Mouse (Mus musculus) liver, postnatal 0 days (tissue): ENCODE results near the gene A2ml1. TPM values are rescaled to one million over a fixed set of nuclear protein-coding genes. Genes with fewer than 3 reads are reported as not detected.

Experiments
- ATAC-seq: fragments of 200-750 bp; cut with Nextera tagmentation; 2 replicates; pipeline ENCODE4 v1.8.0; 2017; ENCODE audit warnings: mild to moderate bottlenecking, moderate library complexity
- DNase-seq: peaks from one replicate; pipeline ENCODE4 v3.0.0-alpha.2; 2016
- H3K27ac ChIP-seq: fragments of 300-500 bp; sonication (generic); 2 replicates; pipeline ENCODE4 v1.5.1; 2014; ENCODE audit warnings: antibody characterized with exemption, moderate library complexity, mild to moderate bottlenecking, low read depth
- H3K27me3 ChIP-seq: fragments of 300-500 bp; sonication (generic); 2 replicates; pipeline ENCODE4 v1.6.1; 2014; ENCODE audit warnings: low read length, control low read depth, mixed read lengths; ENCODE audit not compliant: insufficient read depth
- H3K36me3 ChIP-seq: fragments of 300-500 bp; sonication (generic); replicated peaks from 2 replicates; pipeline ENCODE4 v1.6.1; 2014; ENCODE audit warnings: mild to moderate bottlenecking, control low read depth, low read length, moderate library complexity, mixed read lengths; ENCODE audit not compliant: insufficient read depth
- H3K4me1 ChIP-seq: fragments of 300-500 bp; sonication (generic); 2 replicates; pipeline ENCODE4 v1.6.1; 2014; ENCODE audit warnings: antibody characterized with exemption, mild to moderate bottlenecking, control low read depth; ENCODE audit not compliant: insufficient read depth
- H3K4me2 ChIP-seq: fragments of 300-500 bp; sonication (generic); 2 replicates; pipeline ENCODE4 v1.6.1; 2014; ENCODE audit warnings: low read depth, mild to moderate bottlenecking, low read length, moderate library complexity, mixed read lengths
- H3K4me3 ChIP-seq: fragments of 300-500 bp; sonication (generic); 2 replicates; pipeline ENCODE4 v1.5.1; 2014; ENCODE audit warnings: low read depth, low read length
- H3K9ac ChIP-seq: fragments of 300-500 bp; sonication (generic); replicated peaks from 2 replicates; pipeline ENCODE4 v1.6.1; 2014; ENCODE audit warnings: mild to moderate bottlenecking, moderate library complexity
- H3K9me3 ChIP-seq: fragments of 300-500 bp; sonication (generic); 2 replicates; pipeline ENCODE4 v1.6.1; 2016; ENCODE audit warnings: mild to moderate bottlenecking, control low read depth, low read length, mixed read lengths
- CTCF ChIP-seq: sonication (generic); IDR thresholded peaks from 2 replicates; pipeline ENCODE4 v1.5.1; 2016; ENCODE audit warnings: antibody characterized with exemption, low read depth
- EP300 ChIP-seq: IDR thresholded peaks from 2 replicates; pipeline ENCODE4 v1.6.1; 2016; ENCODE audit warnings: antibody characterized with exemption, low read depth, mild to moderate bottlenecking
- WGBS: fragments of 180-500 bp; shearing (Covaris S2); extraction: QIAGEN DNeasy Blood & Tissue Kit; methylation state at CpG from one replicate; pipeline ENCODE4 v1.1.7; 2014; ENCODE audit not compliant: insufficient replicate concordance; 5-methylcytosine and 5-hydroxymethylcytosine counted together
- polyA plus RNA-seq: library from polyadenylated mRNA; unstranded; fragments of >200 nt; fragmentation: Nextera tagmentation; extraction: Ambion mirVana; gene quantifications from 2 replicates; pipeline ENCODE4 v1.2.1, GENCODE M21; 2015

A2ml1 gene
- polyA plus RNA-seq, 1 experiment from 2014 or later, result 29.7 TPM

DNA sequence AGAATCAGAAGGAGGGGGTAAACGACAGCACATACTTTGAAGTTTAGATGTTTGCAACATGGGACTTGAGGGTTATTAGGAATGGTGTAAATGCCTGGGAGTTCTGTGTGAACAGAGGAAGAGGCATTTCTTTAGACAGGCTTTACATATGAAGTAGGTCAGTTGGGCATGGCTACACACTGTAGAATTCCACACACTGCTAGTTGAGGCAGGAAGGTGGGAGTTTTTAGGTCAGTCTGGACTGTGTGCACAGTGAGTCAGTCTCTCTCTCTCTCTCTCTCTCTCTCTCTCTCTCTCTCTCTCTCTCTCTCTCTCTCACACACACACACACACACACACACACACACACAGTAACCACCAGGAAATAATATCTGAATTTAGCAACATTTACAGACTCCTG, 86.1 kb downstream of the A2ml1 start:
- TF ChIP-seq EP300 (no peak), CTCF (no peak)
- Histone ChIP-seq H3K27ac (no peak overlapping the region; the same call in 1 of the 2 replicates), H3K4me3 (no peak overlapping the region), H3K36me3 (peaks cover 29% of the 10 kb centered on the region), H3K9ac (no peak overlapping the region), H3K27me3 (no peaks in the 10 kb centered on the region), H3K4me1 (no peaks in the 10 kb centered on the region), H3K4me2 (no peak overlapping the region), H3K9me3 (no peaks in the 10 kb centered on the region)
- ATAC-seq (peak; percentile 41; the same call in 1 of the 2 replicates), DNase-seq (no peak)
- 79% methylated on average over 1 of the region's 1 CpGs for WGBS

DNA sequence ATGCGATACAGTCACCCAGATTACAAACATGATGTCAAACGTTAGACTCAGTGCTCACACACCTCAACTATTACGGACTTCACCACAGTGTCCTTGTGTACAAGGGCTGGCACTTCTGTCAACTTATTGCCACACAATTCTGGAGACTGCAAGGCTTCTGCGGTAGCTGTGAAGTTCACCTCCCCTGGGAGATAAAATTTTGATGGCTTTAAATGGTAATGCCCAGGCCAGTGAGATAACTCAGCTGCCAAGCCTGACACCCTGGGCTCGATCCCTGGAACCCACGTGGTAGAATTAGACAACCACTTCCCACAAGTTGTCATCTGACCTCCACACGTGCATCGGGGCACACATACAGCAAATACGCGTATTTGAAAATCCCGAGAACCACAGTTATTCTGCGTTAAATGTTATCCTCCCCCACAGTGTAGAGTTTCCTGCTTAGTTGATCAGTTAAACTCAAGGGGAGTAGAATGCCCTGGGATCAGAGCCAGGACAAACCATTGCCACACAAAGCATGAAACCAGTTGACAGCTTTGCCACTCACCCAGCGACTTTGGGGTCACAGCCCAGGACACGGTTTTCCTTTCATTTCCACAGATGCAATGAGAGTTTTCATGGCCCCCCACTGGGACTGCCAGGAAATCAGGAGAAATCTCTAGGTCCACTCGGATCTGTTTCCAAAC, 86.6 kb downstream of the A2ml1 start:
- Histone ChIP-seq H3K9me3 (no peaks in the 10 kb centered on the region), H3K36me3 (peaks cover 29% of the 10 kb centered on the region), H3K27me3 (no peaks in the 10 kb centered on the region), H3K4me2 (no peak overlapping the region), H3K4me3 (no peak overlapping the region), H3K9ac (no peak overlapping the region), H3K4me1 (no peaks in the 10 kb centered on the region), H3K27ac (no peak overlapping the region; the same call in 1 of the 2 replicates)
- peak; percentile 48 for DNase-seq
- TF ChIP-seq CTCF, result no peak
- TF ChIP-seq EP300, result no peak
- ATAC-seq, result peak; percentile 81
- 63% methylated on average over 15 of the region's 15 CpGs for WGBS

DNA sequence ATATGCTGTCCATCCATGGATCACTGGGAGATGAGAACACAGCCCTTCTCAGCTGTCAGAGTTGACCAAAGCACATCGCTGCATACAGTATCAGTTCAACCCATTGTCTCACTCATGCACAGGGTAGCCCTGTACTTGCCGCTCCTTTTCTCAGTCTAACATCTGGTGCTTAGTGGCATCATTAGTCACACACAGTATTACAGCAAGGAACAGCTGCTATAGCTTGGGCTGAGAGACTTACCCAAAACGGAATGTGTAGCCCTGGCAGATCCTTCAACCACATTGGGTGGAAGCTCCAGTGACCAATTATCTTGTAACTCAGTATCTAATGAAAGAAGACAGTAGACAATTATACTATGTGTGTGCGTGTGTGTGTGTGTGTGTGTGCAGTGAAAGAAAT, 89.5 kb downstream of the A2ml1 start:
- H3K27me3 ChIP-seq, result no peaks in the 10 kb centered on the region
- ATAC-seq (no peak), DNase-seq (no peak)
- TF ChIP-seq EP300 (no peak), CTCF (no peak)
- no peaks in the 10 kb centered on the region for H3K9me3 ChIP-seq
- H3K4me1 ChIP-seq, result no peaks in the 10 kb centered on the region
- H3K4me3 ChIP-seq, result no peak overlapping the region
- H3K27ac ChIP-seq, result no peak overlapping the region
- H3K36me3 ChIP-seq, result peaks cover 35% of the 10 kb centered on the region
- no peak overlapping the region for H3K4me2 ChIP-seq
- no peak overlapping the region for H3K9ac ChIP-seq
- 78% methylated on average over 4 of the region's 4 CpGs for WGBS

DNA sequence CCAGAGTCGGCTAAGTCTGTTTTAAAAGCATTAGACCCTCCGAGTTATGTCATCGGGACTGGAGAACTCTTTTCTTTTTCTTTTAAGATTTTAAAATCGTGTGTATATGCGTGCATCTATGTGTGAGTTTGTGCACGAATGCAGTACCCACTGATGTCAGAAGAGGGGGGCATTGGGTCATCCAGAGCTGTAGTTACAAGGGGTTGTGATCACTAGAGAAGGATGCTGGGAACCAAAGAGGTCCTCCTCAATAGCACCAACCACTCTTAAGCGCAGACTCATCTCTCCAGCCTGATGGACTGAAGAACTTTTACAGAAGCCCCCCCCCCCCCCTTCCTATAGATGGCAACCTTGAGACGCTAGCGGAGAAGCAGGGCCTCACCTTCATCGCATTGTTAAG, 91.3 kb downstream of the A2ml1 start:
- 84% methylated on average over 10 of the region's 10 CpGs for WGBS
- H3K36me3 ChIP-seq, result peaks cover 30% of the 10 kb centered on the region
- no peak overlapping the region for H3K27ac ChIP-seq
- H3K4me2 ChIP-seq, result no peak overlapping the region
- DNase-seq (no peak), ATAC-seq (no peak)
- no peaks in the 10 kb centered on the region for H3K9me3 ChIP-seq
- H3K4me3 ChIP-seq, result no peak overlapping the region
- H3K4me1 ChIP-seq, result no peaks in the 10 kb centered on the region
- H3K9ac ChIP-seq, result no peak overlapping the region
- TF ChIP-seq EP300 (no peak), CTCF (no peak)
- H3K27me3 ChIP-seq, result no peaks in the 10 kb centered on the region

Other genes with a start within 250 kb of the A2ml1 start
- 0.81 and 1.2 TPM in 2 replicates for gene Tulp3, start 225.8 kb downstream of the A2ml1 start, polyA plus RNA-seq
- 30.0 and 31.3 TPM in 2 replicates for gene Rhno1, start 218.7 kb downstream of the A2ml1 start, polyA plus RNA-seq
- 5.5 and 5.7 TPM in 2 replicates for gene Foxm1, start 218.6 kb downstream of the A2ml1 start, polyA plus RNA-seq
- gene Tex52, start 206.2 kb downstream of the A2ml1 start, polyA plus RNA-seq, result not detected in 2 replicates
- gene Gm44596, start 206.1 kb downstream of the A2ml1 start, polyA plus RNA-seq, result not detected in 2 replicates
- gene Nrip2, start 182.3 kb downstream of the A2ml1 start, polyA plus RNA-seq, result 0.42 and 0.45 TPM in 2 replicates
- gene Itfg2, start 156.7 kb downstream of the A2ml1 start, polyA plus RNA-seq, result 5.6 and 7.7 TPM in 2 replicates
- gene Fkbp4, start 142.9 kb downstream of the A2ml1 start, polyA plus RNA-seq, result 79.9 and 80.2 TPM in 2 replicates
- gene Pzp, start 54.9 kb downstream of the A2ml1 start, polyA plus RNA-seq, result 1,244 and 1,400 TPM in 2 replicates
- 0.15 and 0.36 TPM in 2 replicates for gene Klrb1a, start 41.9 kb upstream of the A2ml1 start, polyA plus RNA-seq
- 0.33 and 0.46 TPM in 2 replicates for gene Clec2h, start 80.8 kb upstream of the A2ml1 start, polyA plus RNA-seq
- not detected in 2 replicates for gene Klrb1, start 141.5 kb upstream of the A2ml1 start, polyA plus RNA-seq
- 0.64 and 1.1 TPM in 2 replicates for gene Klrb1c, start 207.6 kb upstream of the A2ml1 start, polyA plus RNA-seq
- not detected in 2 replicates for gene Gm44511, start 244.7 kb upstream of the A2ml1 start, polyA plus RNA-seq
- 0.32 and 0.39 TPM in 2 replicates for gene Klrb1b, start 244.7 kb upstream of the A2ml1 start, polyA plus RNA-seq